Mouse (Mus musculus): ENCODE data around the gene Adgrg2.

DNA sequence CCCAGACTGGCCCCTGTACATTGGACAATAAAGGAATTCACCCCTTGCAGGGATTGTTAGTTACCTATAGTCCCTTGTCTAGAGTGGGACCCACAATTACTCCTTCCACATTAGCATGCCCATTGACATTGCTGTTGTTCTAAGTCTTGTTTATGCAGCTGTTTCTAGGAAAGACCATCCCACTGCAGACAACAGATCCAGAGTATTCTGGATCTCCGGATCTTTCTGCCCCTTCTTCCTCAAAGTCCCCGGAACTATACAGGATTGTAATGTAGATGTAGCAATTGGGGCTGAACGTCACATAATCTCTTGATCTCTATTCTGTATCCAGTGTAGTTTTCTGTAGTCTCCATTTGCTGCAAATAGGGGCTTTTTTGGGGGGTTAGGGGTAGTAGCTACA, 57.9 kb downstream of the Adgrg2 start:
- TF ChIP-seq CTCF (IDR thresholded peaks at IDR 0.05; ENCODE audit: low read depth, low read length): no peak
- TF ChIP-seq POLR2A (IDR thresholded peaks at IDR 0.05; ENCODE audit: insufficient read depth, low read length): no peak

Measured in ES-Bruce4 (cell line).